Mouse (Mus musculus) liver, adult 2 months (tissue): ENCODE measurements at regions not wholly inside any gene's neighbourhood (a gene's known extent, or its start where the extent isn't known, plus 50 kb on each side); places are given as distances from the start of the nearest gene placed in this dataset.

ENCODE experiments used
- DNase-seq: peaks from one replicate; pipeline ENCODE4 v3.0.0-alpha.2; 2011; ENCODE audit warnings: low read depth, low spot score; ENCODE audit errors: extremely low read depth
- H3K27ac ChIP-seq: fragments of 200-500 bp; replicated peaks from 2 replicates; pipeline ENCODE4 v1.5.1; 2012; ENCODE audit warnings: low read depth, mild to moderate bottlenecking, control low read depth, inconsistent platforms, low read length; ENCODE audit not compliant: insufficient read depth
- H3K27me3 ChIP-seq: fragments of 200-500 bp; 2 replicates; pipeline ENCODE4 v1.6.1; 2012; ENCODE audit warnings: mild to moderate bottlenecking, moderate library complexity, low read length, inconsistent platforms; ENCODE audit not compliant: control insufficient read depth, insufficient read depth
- H3K36me3 ChIP-seq: fragments of 200-500 bp; 2 replicates; pipeline ENCODE4 v1.6.1; 2012; ENCODE audit warnings: low read length, inconsistent platforms; ENCODE audit not compliant: control insufficient read depth, insufficient read depth
- H3K4me1 ChIP-seq: fragments of 200-500 bp; 2 replicates; pipeline ENCODE4 v1.6.1; 2011; ENCODE audit warnings: low read length; ENCODE audit not compliant: control insufficient read depth, insufficient read depth
- H3K4me3 ChIP-seq: fragments of 200-500 bp; 2 replicates; pipeline ENCODE4 v1.5.1; 2011; ENCODE audit warnings: low read depth, mild to moderate bottlenecking, control low read depth, low read length, moderate library complexity; ENCODE audit not compliant: insufficient read depth
- H3K79me2 ChIP-seq: fragments of 200-500 bp; 2 replicates; pipeline ENCODE4 v1.6.1; 2012; ENCODE audit warnings: inconsistent platforms, mild to moderate bottlenecking, low read length, moderate library complexity; ENCODE audit not compliant: control insufficient read depth, insufficient read depth
- H3K9ac ChIP-seq: fragments of 200-500 bp; 2 replicates; pipeline ENCODE4 v1.6.1; 2012; ENCODE audit warnings: low read depth, mild to moderate bottlenecking, control low read depth, inconsistent platforms, low read length
- CTCF ChIP-seq: fragments of 200-500 bp; IDR thresholded peaks from 2 replicates; pipeline ENCODE4 v1.5.1; 2011; ENCODE audit warnings: low read depth, low read length, control low read depth
- POLR2A ChIP-seq: fragments of 200-500 bp; IDR thresholded peaks from 2 replicates; pipeline ENCODE4 v1.6.1; 2011; ENCODE audit warnings: low read length, control low read depth; ENCODE audit not compliant: insufficient read depth; ENCODE audit errors: extremely low read depth
- WGBS: fragments of 180-500 bp; shearing (Covaris S2); methylation state at CpG from one replicate; pipeline ENCODE4 v1.1.7; 2018; 5-methylcytosine and 5-hydroxymethylcytosine counted together

- no peak for TF ChIP-seq CTCF
- TF ChIP-seq POLR2A: no peak
- no peaks in the 10 kb centered on the region for H3K79me2 ChIP-seq
- no peaks in the 10 kb centered on the region for H3K4me1 ChIP-seq
- no peak overlapping the region for H3K9ac ChIP-seq
- H3K27ac ChIP-seq: no peak overlapping the region
- no peak overlapping the region for H3K4me3 ChIP-seq
- no peaks in the 10 kb centered on the region for H3K27me3 ChIP-seq
- DNase-seq: no peak
- 88% methylated on average over 3 of the region's 3 CpGs for WGBS
- H3K36me3 ChIP-seq: no peaks in the 10 kb centered on the region
These were observed 144.8 kb downstream of the Mdfic start for GRCm38 (mm10) chr6:15865271-15865670.

GRCm38 (mm10) chr6:15882288-15882903 lies 161.9 kb downstream of the Mdfic start:
- Histone ChIP-seq H3K36me3 (no peaks in the 10 kb centered on the region), H3K27ac (no peak overlapping the region), H3K27me3 (no peaks in the 10 kb centered on the region), H3K9ac (no peak overlapping the region), H3K79me2 (no peaks in the 10 kb centered on the region), H3K4me1 (no peaks in the 10 kb centered on the region), H3K4me3 (no peak overlapping the region)
- WGBS: 92% methylated on average over 5 of the region's 5 CpGs
- no peak for DNase-seq
- TF ChIP-seq POLR2A (no peak), CTCF (no peak)

GRCm38 (mm10) chr6:15893066-15893465 lies 172.6 kb downstream of the Mdfic start:
- TF ChIP-seq POLR2A (no peak), CTCF (no peak)
- Histone ChIP-seq H3K4me3 (no peak overlapping the region), H3K36me3 (no peaks in the 10 kb centered on the region), H3K27me3 (no peaks in the 10 kb centered on the region), H3K9ac (no peak overlapping the region), H3K79me2 (no peaks in the 10 kb centered on the region), H3K27ac (no peak overlapping the region), H3K4me1 (peaks cover 5% of the 10 kb centered on the region; the same call in 1 of the 2 replicates)
- whole genome bisulfite sequencing: 27% methylated on average over 5 of the region's 5 CpGs
- DNase-seq: peak; percentile 94

GRCm38 (mm10) chr6:15900495-15900894 lies 180.0 kb downstream of the Mdfic start:
- Histone ChIP-seq H3K9ac (no peak overlapping the region), H3K4me1 (no peaks in the 10 kb centered on the region), H3K4me3 (no peak overlapping the region), H3K36me3 (no peaks in the 10 kb centered on the region), H3K27ac (no peak overlapping the region), H3K27me3 (no peaks in the 10 kb centered on the region), H3K79me2 (no peaks in the 10 kb centered on the region)
- no peak for DNase-seq
- TF ChIP-seq CTCF (no peak), POLR2A (no peak)

GRCm38 (mm10) chr6:15902665-15903274 lies 182.3 kb downstream of the Mdfic start:
- Histone ChIP-seq H3K36me3 (no peaks in the 10 kb centered on the region), H3K27me3 (no peaks in the 10 kb centered on the region), H3K4me3 (no peak overlapping the region), H3K79me2 (no peaks in the 10 kb centered on the region), H3K4me1 (no peaks in the 10 kb centered on the region), H3K27ac (no peak overlapping the region), H3K9ac (no peak overlapping the region)
- WGBS: 73% methylated on average over 2 of the region's 2 CpGs
- DNase-seq: no peak
- TF ChIP-seq POLR2A: no peak
- no peak for TF ChIP-seq CTCF

GRCm38 (mm10) chr6:15910420-15911167 lies 190.1 kb downstream of the Mdfic start:
- Histone ChIP-seq H3K36me3 (no peaks in the 10 kb centered on the region), H3K27ac (no peak overlapping the region), H3K4me3 (no peak overlapping the region), H3K27me3 (no peaks in the 10 kb centered on the region), H3K4me1 (no peaks in the 10 kb centered on the region), H3K9ac (no peak overlapping the region), H3K79me2 (no peaks in the 10 kb centered on the region)
- TF ChIP-seq CTCF (no peak), POLR2A (no peak)
- DNase-seq: no peak
- WGBS: 37% methylated on average over 1 of the region's 1 CpGs
